Mouse (Mus musculus) left cerebral cortex, adult 8-10 months (tissue): ENCODE results near the gene Fbxw2. TPM values are rescaled to one million over a fixed set of nuclear protein-coding genes. Genes with fewer than 3 reads are reported as not detected.
"Not testable (repeated sequence)": the region's sequence is repeated elsewhere in the genome, so short reads cannot be mapped to it uniquely, and the experiment has no call there.

Experiments used
- DNase-seq, 2 experiments: peaks; one replicate each; pipeline ENCODE4 v3.0.0; 2022; ENCODE audit warnings: low spot score in 2 of 2
- total RNA-seq, 4 experiments: library from RNA; stranded (reverse); gene quantifications; 2 replicates each; pipeline ENCODE4 v1.2.4; 2022

Fbxw2 gene
- total RNA-seq, 4 experiments from 2014 or later = 84.5 to 99.0 (median 96.9) TPM

DNA sequence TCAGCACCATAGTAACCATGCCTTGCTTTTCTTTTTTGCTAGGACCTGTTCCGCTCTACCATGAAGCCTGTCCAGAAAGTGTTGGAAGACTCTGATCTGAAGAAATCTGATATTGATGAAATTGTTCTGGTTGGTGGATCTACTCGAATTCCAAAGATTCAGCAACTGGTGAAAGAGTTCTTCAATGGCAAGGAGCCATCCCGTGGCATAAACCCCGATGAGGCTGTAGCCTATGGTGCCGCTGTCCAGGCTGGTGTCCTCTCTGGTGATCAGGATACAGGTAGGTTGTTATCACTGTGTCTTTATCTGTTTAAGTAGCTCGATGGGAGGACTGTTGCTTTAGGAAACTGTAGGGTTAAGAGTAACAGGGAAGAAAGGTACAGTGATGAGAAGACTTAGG is 51.6 kb downstream of the Fbxw2 start:
- no peak for DNase-seq

DNA sequence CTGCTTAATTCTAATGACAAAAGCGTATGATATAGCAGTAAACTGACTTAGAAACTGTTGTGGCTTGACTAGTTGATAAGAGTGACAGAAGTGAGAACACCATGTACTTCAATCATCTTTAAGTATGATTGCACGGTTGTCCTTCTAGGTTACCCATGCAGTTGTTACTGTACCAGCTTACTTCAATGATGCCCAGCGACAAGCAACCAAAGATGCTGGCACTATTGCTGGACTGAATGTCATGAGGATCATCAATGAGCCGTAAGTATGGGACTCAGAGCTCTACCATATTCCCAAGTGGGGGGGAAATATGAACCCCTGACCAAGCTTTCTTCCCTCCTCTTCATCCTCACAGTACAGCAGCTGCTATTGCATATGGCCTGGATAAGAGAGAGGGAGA is 52.4 kb downstream of the Fbxw2 start:
- DNase-seq = no peak

DNA sequence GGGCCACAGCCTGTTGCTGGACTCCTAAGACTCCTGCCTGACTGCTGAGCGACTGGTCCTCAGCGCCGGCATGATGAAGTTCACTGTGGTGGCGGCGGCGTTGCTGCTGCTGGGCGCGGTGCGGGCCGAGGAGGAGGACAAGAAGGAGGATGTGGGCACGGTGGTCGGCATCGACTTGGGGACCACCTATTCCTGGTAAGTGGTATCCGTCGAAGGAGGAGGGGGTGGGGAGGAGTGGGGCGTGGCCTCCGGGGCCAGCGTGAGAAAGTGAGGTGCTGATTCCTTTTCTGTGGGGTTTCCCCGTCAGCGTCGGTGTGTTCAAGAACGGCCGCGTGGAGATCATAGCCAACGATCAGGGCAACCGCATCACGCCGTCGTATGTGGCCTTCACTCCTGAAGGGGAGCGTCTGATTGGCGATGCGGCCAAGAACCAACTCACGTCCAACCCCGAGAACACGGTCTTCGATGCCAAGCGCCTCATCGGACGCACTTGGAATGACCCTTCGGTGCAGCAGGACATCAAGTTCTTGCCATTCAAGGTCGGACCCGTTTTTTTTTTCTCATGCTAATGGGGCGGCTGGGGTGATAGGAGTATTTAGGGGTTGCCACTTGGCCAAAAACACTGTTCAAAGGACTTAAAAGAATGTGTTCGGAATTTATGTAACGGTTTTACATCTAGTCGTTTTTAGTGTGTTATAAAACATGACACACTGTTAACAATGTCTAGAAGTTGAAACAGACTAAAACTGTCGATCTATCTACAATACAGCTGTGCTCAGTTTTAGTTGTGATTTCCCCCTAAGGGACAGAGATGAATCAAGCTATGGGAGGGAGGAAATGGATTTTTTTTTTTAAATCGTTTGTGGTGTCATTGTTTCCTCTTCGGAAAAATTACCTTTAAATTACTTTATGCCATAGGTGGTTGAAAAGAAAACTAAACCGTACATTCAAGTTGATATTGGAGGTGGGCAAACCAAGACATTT is 53.6 kb downstream of the Fbxw2 start:
- DNase-seq = peak in 1 of 2 experiments; percentile 19

- peak; percentile 98 to 100 for DNase-seq
Observed at GRCm38 (mm10) chr2:34771368-34772226, 54.5 kb downstream of the Fbxw2 start, which contains the start of gene Hspa5. TSS of gene Hspa5 (plus strand) at chr2:34771970.

DNA sequence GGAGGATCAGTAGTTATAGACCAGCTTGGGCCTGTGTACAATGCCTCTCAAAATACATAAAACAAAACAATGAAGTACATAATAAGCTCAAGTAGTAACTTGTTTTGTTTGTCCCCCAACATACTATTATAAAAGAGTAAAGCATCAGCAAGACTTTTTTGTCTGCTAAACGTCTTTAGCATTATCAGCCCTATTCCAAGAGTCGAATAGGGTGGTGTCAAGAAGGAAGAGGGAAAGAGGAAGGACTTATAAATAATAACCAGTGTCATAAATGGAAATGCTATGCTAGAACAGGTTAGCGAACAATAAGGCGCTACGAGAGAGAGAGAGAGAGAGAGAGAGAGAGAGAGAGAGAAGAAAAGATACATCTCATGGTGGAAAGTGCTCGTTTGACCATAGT is 55.2 kb downstream of the Fbxw2 start:
- no peak for DNase-seq

GRCm38 (mm10) chr2:34770049-34770448 is 56.1 kb downstream of the Fbxw2 start:
- DNase-seq = no peak

DNA sequence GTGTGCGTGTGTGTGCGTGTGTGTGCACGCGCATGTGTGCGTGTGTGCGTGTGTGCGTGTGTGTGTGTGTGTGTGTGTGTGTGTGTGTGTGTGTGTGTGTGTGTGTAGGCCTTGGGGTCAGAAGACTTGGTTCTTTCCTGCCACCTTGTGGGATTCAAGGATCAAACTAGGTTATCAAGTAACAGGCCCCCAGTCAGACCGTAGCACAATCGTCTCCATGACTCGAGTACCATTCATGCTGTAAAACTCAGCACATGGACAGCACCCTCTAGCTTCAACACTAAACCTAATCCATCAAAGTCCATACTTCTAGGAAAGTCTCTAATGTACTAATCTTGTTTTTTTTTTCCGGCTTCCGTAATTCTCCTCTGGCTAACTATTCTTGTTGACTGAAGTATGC is 61.3 kb downstream of the Fbxw2 start:
- DNase-seq = no peak

- no peak for DNase-seq
Observed at GRCm38 (mm10) chr2:34762872-34763271, 63.2 kb downstream of the Fbxw2 start.

- no peak for DNase-seq
Observed at GRCm38 (mm10) chr2:34762174-34762573, 63.9 kb downstream of the Fbxw2 start.

DNA sequence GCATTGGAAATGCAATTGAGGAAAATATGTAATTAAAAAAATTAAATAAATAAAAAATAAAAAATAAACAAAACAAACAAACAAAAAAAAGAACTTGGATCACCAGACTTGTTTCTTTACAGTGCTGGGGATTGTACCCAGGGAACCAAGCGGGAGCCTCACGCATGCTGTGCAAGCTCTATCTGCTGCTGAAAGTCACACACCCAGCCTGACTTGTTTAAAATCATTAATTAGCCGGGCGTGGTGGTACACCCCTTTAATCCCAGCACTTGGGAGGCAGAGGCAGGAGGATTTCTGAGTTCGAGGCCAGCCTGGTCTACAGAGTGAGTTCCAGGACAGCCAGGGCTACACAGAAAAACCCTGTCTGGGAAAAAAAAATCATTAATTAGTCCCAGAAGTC is 64.8 kb downstream of the Fbxw2 start:
- DNase-seq = not testable (repeated sequence)

- DNase-seq = no peak
Observed at GRCm38 (mm10) chr2:34757341-34757740, 68.8 kb downstream of the Fbxw2 start.

GRCm38 (mm10) chr2:34754551-34755358 is 71.4 kb downstream of the Fbxw2 start, which contains the start of gene Gapvd1:
TSS of gene Gapvd1 (minus strand) at chr2:34755232.
- DNase-seq = no peak

Other genes starting within 250 kb of the Fbxw2 start
- gene Gapvd1, start 71.1 kb downstream of the Fbxw2 start, total RNA-seq = 10 to 100 TPM; 92.9 to 97.7 (median 96.1) TPM
- gene Hspa5, start 54.3 kb downstream of the Fbxw2 start, total RNA-seq = 100 to 1,000 TPM; 180 to 225 (median 222) TPM
- 10 to 100 TPM; 31.8 to 36.6 (median 32.6) TPM for gene Rabepk, start 26.4 kb downstream of the Fbxw2 start, total RNA-seq
- gene Gm34653, start 6.7 kb upstream of the Fbxw2 start, total RNA-seq = not detected
- gene Cutal, start 48.1 kb upstream of the Fbxw2 start, total RNA-seq = under 1 TPM in 2 of 4 experiments, not detected in 2; 0.22 to 0.37 TPM
- 10 to 100 TPM; 33.6 to 46.2 (median 38.1) TPM for gene Psmd5, start 48.7 kb upstream of the Fbxw2 start, total RNA-seq
- gene Phf19, start 87.7 kb upstream of the Fbxw2 start, total RNA-seq = 1 to 10 TPM in 1 of 4 experiments, under 1 TPM in 3; 0.65 to 1.2 (median 0.79) TPM
- gene Traf1, start 135.5 kb upstream of the Fbxw2 start, total RNA-seq = 1 to 10 TPM; 1.3 to 1.9 (median 1.6) TPM
- under 1 TPM; 0.09 to 0.44 (median 0.27) TPM for gene Hc, start 235.1 kb upstream of the Fbxw2 start, total RNA-seq